Mouse (Mus musculus) olfactory bulb, adult 2 months (tissue): ENCODE data around the gene Asic2.

Source experiments
- CTCF ChIP-seq: fragments of 200-500 bp; IDR thresholded peaks from 2 replicates; pipeline ENCODE4 v1.5.1; 2012; ENCODE audit warnings: low read depth, mild to moderate bottlenecking, low read length, moderate library complexity; ENCODE audit not compliant: insufficient read depth
- POLR2A ChIP-seq: fragments of 200-500 bp; IDR thresholded peaks from 2 replicates; pipeline ENCODE4 v1.6.1; 2012; ENCODE audit warnings: mild to moderate bottlenecking, low read depth, low read length, moderate library complexity; ENCODE audit not compliant: insufficient read depth

DNA sequence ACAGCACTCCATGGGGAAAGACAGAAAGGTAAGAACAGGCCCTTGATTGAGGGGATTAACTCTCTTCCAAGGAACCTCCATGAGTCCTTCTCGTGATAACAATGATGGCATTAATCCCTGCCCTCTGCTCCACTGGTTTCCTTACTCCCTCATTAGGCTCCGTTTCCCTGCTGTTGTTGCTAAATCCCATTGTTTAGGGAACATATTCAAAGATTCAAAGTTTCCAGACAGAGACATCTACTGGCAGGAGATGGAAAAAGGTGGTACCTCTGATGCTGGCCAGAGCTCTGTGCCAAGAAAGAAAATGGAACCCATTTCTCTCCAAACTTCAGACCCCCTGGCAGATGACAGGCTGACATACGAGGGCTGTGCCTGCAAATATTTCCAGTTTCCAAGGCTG, 203.5 kb downstream of the Asic2 start:
- TF ChIP-seq CTCF (no peak), POLR2A (no peak)
